Mouse (Mus musculus): ENCODE results near the gene Gm45234. TPM values are rescaled to one million over a fixed set of nuclear protein-coding genes. Genes with fewer than 3 reads are reported as not detected.

Gene Gm45234
- polyA plus RNA-seq, 1 experiment from 2014 or later = not detected

GRCm38 (mm10) chr6:124745490-124746295 lies 10.1 kb downstream of the Gm45234 start:
- Histone ChIP-seq H3K36me3 (peaks cover 19% of the 10 kb centered on the region), H3K9me3 (replicated peaks) (no peaks in the 10 kb centered on the region), H3K27me3 (replicated peaks) (0 out of 2 replicates have a peak, but pooled peaks cover 2% of the 10 kb centered on the region), H3K4me2 (peak overlapping the region; percentile 99), H3K4me3 (peak overlapping the region; percentile 72), H3K9ac (peak overlapping the region; percentile 91), H3K27ac (peak overlapping the region; percentile 85), H3K4me1 (peaks cover 31% of the 10 kb centered on the region)
- ATAC-seq = peak; percentile 78
- WGBS (ENCODE audit: insufficient replicate concordance) = under 1% methylated on average over 85 of the region's 85 CpGs

DNA sequence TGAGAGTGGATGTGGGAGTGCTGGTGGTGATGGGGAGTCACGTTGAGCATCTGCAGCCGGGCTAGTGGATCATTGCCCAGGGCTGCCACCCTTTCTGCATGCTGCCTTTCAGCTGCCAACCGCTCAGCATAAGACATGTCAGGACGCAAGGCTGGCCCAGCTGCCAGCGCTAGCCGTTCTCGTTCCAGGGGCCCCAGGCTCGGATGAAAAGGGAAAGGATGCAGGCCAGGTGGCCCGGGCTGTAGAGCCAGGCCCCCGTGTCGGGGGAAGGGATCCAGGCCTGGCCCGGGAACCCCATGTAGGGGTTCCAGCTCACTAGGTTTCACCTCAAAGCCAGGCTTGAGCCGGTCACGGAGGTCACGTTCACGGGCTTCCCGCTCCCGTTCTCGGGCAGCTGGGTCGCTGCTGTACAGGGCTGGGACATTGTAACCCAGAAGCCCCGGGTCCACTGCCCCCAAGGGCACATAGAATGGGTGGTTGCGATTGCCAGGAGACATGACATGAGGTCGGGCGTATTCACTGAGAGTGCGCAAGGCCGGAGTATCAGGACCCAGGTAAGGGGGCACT lies 11.0 kb downstream of the Gm45234 start:
- Histone ChIP-seq H3K4me1 (peaks cover 40% of the 10 kb centered on the region), H3K36me3 (peaks cover 19% of the 10 kb centered on the region), H3K27ac (peak overlapping the region; percentile 85), H3K4me3 (peak overlapping the region; percentile 72), H3K9me3 (replicated peaks) (no peaks in the 10 kb centered on the region), H3K9ac (peak overlapping the region; percentile 62), H3K27me3 (replicated peaks) (0 out of 2 replicates have a peak, but pooled peaks cover 2% of the 10 kb centered on the region), H3K4me2 (peak overlapping the region; percentile 99)
- 72% methylated on average over 26 of the region's 26 CpGs for WGBS (ENCODE audit: insufficient replicate concordance)
- no peak for ATAC-seq

DNA sequence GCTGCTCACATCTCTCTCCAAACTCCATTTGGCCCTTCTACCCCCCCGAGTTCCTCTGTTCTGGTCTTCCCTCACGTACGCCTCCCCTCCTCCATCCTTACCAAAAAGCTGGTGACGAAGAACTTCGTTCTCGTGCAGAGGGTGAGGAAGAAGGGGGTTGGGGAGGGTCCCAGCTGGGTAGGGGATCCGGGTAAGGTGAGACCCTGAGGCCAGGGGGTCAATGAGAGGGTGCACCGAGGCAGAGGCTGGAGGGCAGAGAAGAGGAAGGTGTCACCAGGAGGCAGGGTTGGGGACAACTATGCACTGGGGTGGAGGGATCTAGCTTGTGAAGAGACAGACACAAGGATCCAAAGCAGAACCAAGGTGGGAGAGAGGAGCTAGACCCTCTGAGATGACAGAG lies 12.2 kb downstream of the Gm45234 start:
- no peak for ATAC-seq
- Histone ChIP-seq H3K36me3 (peaks cover 11% of the 10 kb centered on the region), H3K27ac (no peak overlapping the region), H3K27me3 (replicated peaks) (0 out of 2 replicates have a peak, but pooled peaks cover 2% of the 10 kb centered on the region), H3K9me3 (replicated peaks) (no peaks in the 10 kb centered on the region), H3K4me2 (no peak overlapping the region), H3K4me3 (no peak overlapping the region), H3K4me1 (peaks cover 52% of the 10 kb centered on the region), H3K9ac (no peak overlapping the region)
- 67% methylated on average over 8 of the region's 8 CpGs for WGBS (ENCODE audit: insufficient replicate concordance)

DNA sequence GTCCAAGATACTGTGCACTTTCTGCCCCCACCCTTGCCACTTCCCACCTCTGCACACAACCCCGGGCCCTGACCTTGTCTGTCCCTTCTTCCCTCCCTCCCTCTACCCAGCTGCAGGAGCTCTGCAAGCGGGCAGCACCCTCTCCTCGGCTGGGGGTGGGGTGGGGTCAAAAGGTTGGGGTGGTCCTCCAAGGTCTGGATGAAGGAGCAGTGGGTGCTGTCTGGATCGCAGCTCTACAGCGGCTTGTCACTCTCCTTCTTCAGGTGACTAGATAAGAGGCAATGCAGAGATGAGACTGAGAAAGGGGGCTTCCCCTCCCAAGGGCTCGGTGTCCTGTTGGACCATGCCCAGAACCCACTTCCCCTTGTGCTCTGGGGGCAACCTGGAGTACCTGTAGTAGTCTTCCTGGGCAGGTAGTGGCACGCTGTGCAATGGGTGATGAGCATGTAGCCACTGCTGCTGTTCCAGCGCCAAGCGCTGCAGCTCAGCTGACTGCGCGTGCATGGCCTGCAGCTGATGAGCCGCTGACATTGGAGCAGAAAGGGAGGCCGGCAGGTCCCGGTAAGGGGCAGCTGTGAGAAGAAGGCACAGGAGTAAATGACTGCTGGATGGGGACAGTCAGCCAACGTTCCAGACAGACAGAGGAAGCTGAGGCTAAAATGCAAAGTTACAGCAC lies 12.8 kb downstream of the Gm45234 start:
- Histone ChIP-seq H3K4me1 (peaks cover 58% of the 10 kb centered on the region), H3K4me3 (no peak overlapping the region), H3K4me2 (no peak overlapping the region), H3K9ac (no peak overlapping the region), H3K27me3 (replicated peaks) (0 out of 2 replicates have a peak, but pooled peaks cover 2% of the 10 kb centered on the region), H3K36me3 (peaks cover 11% of the 10 kb centered on the region), H3K27ac (no peak overlapping the region), H3K9me3 (replicated peaks) (no peaks in the 10 kb centered on the region)
- ATAC-seq = no peak
- 84% methylated on average over 15 of the region's 15 CpGs for WGBS (ENCODE audit: insufficient replicate concordance)

DNA sequence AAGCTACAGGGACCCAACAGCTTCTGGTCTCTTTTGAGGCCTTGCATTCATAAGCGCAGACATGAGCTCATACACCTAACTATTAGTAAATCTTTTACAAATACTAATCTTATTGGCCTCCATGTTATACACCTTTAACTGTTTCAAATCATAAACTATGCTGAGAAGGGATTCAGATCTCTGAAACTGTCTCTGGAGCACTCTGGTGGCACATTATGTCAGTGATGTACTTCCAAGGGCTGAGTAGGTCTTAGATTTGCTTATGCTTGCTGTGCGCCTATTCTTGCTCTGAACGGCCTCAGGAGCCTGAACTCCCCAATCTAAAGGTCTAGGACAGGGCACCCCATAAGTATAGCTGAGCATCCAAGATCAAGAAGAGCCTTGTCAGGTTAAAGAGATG lies 14.0 kb downstream of the Gm45234 start:
- Histone ChIP-seq H3K27ac (peak overlapping the region; percentile 98), H3K4me1 (peaks cover 62% of the 10 kb centered on the region)
- no peak for ATAC-seq

DNA sequence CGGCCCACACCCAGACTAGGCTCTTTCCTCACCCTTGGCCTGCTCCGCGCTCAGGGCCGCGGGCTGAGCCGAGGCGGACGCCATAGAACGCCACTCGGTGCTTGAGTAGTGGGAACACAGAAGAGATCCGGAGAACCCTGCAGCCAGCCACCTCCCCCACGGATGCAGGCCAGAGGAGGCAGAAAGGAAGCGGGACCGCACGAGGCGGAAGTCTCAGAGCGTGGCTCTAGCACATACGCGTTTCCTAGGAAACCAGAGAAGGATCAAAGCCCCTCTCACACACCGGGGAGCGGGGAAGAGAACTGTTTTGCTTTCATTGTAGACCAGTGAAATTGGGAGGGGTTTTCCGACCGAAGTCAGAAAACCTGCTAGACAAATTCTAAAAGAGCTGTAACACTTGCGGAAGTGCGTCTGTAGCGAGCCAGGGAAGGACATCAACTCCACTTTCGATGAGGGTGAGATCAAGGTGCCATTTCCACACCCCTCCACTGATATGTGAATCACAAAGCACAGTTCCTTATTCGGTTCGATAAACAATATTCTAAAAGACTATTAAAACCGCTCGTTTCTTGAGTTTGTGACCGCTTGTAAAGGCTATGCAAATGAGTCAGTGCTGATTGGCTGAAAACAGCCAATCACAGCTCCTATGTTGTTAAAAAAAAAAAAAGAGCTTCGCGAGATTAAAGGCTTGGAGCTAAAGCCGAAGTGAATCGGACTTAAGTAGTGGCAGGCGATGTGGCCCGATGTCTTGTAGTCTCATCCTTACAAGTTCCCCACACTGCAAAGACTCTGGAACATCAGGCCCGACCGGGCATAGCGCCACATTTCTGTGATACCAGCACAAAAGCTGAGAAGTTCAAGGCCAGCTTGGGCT lies 14.7 kb downstream of the Gm45234 start, which contains the start of gene Grcc10:
Grcc10 (minus strand) TSS at position 487 of the 874 bp plus-strand sequence.
- Histone ChIP-seq H3K9ac (peak within 1 kb of the TSS; percentile 83), H3K4me2 (peak within 1 kb of the TSS; percentile 94), H3K36me3 (peaks cover 3% of the 10 kb centered on the region; the same call in 1 of the 2 replicates), H3K27ac (peak within 1 kb of the TSS; percentile 98), H3K4me3 (peak within 1 kb of the TSS; percentile 65), H3K4me1 (peaks cover 55% of the 10 kb centered on the region), H3K27me3 (replicated peaks) (no peaks in the 10 kb centered on the region), H3K9me3 (replicated peaks) (no peaks in the 10 kb centered on the region)
- peak; percentile 84 for ATAC-seq
- WGBS (ENCODE audit: insufficient replicate concordance) = 1% methylated on average over 41 of the region's 41 CpGs

More for the DNA sequence above, 14.0 kb downstream of the Gm45234 start:
- H3K4me2 ChIP-seq = peak overlapping the region; percentile 94
- H3K27me3 ChIP-seq (replicated peaks) = no peaks in the 10 kb centered on the region
- peaks cover 3% of the 10 kb centered on the region; the same call in 1 of the 2 replicates for H3K36me3 ChIP-seq
- H3K4me3 ChIP-seq = peak overlapping the region; percentile 65
- no peaks in the 10 kb centered on the region for H3K9me3 ChIP-seq (replicated peaks)
- peak overlapping the region; percentile 83 for H3K9ac ChIP-seq
- WGBS (ENCODE audit: insufficient replicate concordance) = 74% methylated on average over 3 of the region's 3 CpGs

- WGBS (ENCODE audit: insufficient replicate concordance) = 0% methylated on average over 29 of the region's 29 CpGs
- Histone ChIP-seq H3K27ac (peak overlapping the region; percentile 98), H3K4me2 (peak overlapping the region; percentile 94), H3K9me3 (replicated peaks) (no peaks in the 10 kb centered on the region), H3K9ac (peak overlapping the region; percentile 83), H3K36me3 (peaks cover 3% of the 10 kb centered on the region; the same call in 1 of the 2 replicates), H3K4me3 (peak overlapping the region; percentile 65), H3K27me3 (replicated peaks) (no peaks in the 10 kb centered on the region), H3K4me1 (peaks cover 51% of the 10 kb centered on the region)
- ATAC-seq = peak; percentile 10; the same call in 1 of the 2 replicates
Observed at GRCm38 (mm10) chr6:124740211-124740887, 15.5 kb downstream of the Gm45234 start.

DNA sequence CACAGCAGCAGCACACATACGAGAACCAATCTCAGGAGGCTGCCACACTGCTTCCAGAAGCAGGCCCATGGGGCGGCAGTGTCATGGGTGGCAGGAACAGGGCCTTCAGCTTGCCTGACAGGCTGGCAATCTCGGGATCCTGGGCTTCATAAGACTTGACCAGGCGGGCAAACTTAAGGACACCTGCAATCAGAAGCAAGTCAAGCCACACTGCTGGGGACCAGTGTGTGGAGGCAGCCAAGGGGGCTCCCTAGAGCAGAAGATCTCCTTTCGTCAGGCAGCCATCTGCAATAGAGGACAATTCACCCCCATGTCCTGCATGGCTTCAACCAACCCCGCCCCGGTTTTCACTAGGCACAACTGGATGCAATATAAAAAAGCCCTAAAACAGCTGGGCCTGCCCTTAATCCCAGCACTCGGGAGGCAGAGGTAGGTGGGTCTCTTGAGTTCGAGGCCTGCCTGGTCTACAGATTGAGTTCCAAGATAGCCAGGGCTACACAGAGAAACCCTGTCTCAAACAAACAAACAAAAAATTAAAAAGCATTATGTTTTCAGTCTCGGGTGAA lies 16.5 kb downstream of the Gm45234 start:
- ATAC-seq = no peak

DNA sequence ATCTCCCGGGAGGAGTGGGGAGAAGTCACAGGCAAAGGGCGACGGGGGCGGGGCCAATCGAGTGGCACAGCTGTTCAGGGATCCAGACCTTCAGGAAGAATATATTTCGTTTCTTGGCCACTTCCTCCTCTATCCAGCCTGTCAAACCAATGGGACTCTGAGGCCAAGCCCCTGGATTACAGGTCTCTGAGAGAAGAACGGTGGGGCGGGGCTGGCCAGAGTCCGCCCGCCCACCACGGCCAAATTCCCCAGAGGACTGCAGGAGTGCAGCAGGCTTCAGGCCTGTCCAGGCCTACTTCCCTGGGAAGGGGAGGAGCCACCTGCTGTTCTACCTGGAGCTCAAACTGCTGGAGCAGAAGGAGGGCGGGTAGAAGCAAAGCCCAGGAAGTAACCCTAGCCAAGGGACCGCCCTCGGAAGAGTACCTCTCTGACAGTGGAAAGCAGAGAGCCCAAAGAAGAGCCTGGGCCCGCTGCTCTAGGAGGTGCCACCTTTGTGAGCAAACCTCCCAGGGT lies 17.3 kb downstream of the Gm45234 start, which contains the start of gene Ptpn6:
Ptpn6 (minus strand) TSS at position 204 of the 513 bp plus-strand sequence.
- H3K4me3 ChIP-seq = peak within 1 kb of the TSS; percentile 13
- WGBS (ENCODE audit: insufficient replicate concordance) = 24% methylated on average over 15 of the region's 15 CpGs
- peaks cover 53% of the 10 kb centered on the region for H3K4me1 ChIP-seq
- H3K9me3 ChIP-seq (replicated peaks) = no peaks in the 10 kb centered on the region
- H3K4me2 ChIP-seq = peak within 1 kb of the TSS; percentile 94
- no peaks in the 10 kb centered on the region for H3K27me3 ChIP-seq (replicated peaks)
- H3K27ac ChIP-seq = peak within 1 kb of the TSS; percentile 98
- peak within 1 kb of the TSS; percentile 83 for H3K9ac ChIP-seq
- peaks cover 3% of the 10 kb centered on the region; the same call in 1 of the 2 replicates for H3K36me3 ChIP-seq
- peak; percentile 6; the same call in 1 of the 2 replicates for ATAC-seq

More for the DNA sequence above, 16.5 kb downstream of the Gm45234 start:
- Histone ChIP-seq H3K4me3 (peak overlapping the region; percentile 65; the same call in 1 of the 2 replicates), H3K36me3 (peaks cover 3% of the 10 kb centered on the region; the same call in 1 of the 2 replicates), H3K27ac (peak overlapping the region; percentile 98), H3K4me2 (peak overlapping the region; percentile 94), H3K4me1 (peaks cover 45% of the 10 kb centered on the region), H3K9me3 (replicated peaks) (no peaks in the 10 kb centered on the region), H3K27me3 (replicated peaks) (no peaks in the 10 kb centered on the region), H3K9ac (peak overlapping the region; percentile 83; the same call in 1 of the 2 replicates)
- WGBS (ENCODE audit: insufficient replicate concordance) = 68% methylated on average over 10 of the region's 10 CpGs

DNA sequence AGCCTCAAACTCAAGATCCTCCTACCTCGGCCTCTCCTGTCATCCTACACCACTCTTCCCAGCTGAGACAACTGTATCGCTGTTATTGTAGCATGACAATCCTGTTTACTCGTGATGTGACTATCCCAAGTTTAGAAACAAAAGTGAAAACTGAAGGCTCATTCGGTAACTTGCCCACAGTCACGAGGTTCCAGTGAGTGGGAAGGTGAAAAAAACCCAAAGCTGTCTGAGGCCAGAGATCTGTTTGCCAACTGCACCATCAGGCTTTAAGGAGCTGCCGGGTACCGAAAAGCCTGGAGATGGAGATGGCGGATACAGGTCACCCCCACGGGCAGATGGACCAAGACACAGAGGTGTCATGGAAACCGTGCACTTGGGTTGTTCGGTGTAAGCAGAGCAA lies 18.8 kb downstream of the Gm45234 start:
- Histone ChIP-seq H3K27me3 (replicated peaks) (no peaks in the 10 kb centered on the region), H3K36me3 (no peaks in the 10 kb centered on the region), H3K4me3 (no peak overlapping the region), H3K4me2 (no peak overlapping the region), H3K4me1 (peaks cover 65% of the 10 kb centered on the region), H3K9ac (no peak overlapping the region), H3K27ac (no peak overlapping the region), H3K9me3 (replicated peaks) (no peaks in the 10 kb centered on the region)
- WGBS (ENCODE audit: insufficient replicate concordance) = 85% methylated on average over 11 of the region's 11 CpGs
- no peak for ATAC-seq
